Mouse (Mus musculus) heart, postnatal 0 days (tissue): ENCODE data around the gene Dennd1a.

Experiments
- CTCF ChIP-seq: IDR thresholded peaks from 2 replicates; pipeline ENCODE4 v1.5.1; 2016; ENCODE audit warnings: antibody characterized with exemption, control low read depth, low read depth
- EP300 ChIP-seq: IDR thresholded peaks from 2 replicates; pipeline ENCODE4 v1.6.1; 2016; ENCODE audit warnings: antibody characterized with exemption, low read depth

- TF ChIP-seq CTCF (no peak), EP300 (no peak)
Observed at GRCm38 (mm10) chr2:38313399-38313798, 26.2 kb upstream of the Dennd1a start.
